Mouse (Mus musculus) left cerebral cortex, adult 11 months (tissue): Measurements from ENCODE around the gene Neurog1.

Source experiments
- DNase-seq: peaks from one replicate; pipeline ENCODE4 v3.0.0; 2022; ENCODE audit warnings: low spot score

Neurog1 gene

DNA sequence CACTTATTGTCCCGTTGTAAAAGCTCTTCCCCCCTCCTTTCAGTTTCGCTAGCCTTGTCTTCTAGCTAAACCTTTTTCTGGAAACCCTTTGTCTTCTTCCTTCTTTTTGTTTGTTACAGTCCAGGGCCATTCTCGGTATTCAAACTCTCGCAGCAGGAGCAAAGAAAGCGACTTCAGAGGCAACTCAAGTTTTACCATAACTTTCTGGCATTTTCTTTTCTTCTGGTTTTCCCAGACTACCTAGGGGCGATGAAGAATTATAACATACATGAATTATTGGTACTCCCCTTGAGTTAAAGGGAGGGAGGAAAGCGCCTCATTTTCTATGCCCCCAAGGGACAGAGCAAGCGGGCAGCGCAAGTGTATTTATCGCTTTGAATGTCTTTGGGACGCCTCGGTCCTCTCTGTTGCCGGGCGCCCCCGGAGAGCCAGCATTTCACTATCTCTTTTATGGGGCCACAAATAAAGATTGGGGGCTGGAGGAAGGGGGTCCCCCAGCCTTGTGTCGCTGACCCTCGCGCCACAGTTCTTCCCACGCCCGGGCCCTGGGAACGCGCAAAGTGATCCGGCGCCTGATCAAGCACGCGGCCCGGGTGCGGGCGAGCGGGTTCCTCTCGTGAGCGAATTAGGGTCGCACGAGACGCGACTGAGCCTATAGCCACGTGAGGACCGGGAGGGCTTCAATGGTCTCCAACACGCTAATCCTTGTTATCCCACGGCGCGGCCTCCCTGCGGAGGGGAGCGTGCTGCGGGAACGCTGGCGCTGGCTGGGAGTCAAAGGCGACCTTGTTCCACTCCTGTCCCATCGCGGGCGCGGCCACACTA, 6.4 kb upstream of the Neurog1 start:
- no peak for DNase-seq

DNA sequence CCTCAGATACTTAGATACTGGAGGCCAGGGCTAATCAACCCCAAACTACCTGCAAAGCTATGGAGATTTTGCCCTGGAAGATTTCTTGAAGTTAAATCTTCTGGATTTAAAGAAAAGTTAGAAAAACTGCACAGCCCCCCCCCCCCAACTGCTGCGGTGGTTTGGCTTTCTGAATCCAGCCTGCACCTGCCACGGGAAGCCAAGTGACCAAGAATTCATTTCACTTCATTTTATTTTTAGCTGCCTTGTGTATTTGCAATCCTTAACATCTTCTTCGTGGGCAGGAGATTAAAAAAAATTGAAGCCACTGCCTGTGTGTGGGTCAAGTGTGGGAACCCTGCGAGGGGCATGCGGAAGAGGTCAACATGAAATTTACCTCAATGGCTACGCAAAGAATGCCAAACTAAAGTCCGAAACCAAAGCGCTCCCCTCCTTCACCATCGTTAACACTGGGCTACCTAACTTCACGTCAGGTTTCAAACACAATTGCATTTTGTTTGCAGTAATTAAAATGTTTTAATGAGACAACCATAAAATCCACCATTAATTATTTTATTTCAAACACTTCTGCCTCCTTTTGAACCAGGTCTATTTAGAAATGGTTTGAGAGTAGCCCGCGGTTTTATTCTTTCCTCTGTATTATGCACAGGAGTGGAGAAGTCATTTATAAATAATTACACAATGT, 5.6 kb upstream of the Neurog1 start:
- DNase-seq: no peak

- DNase-seq: no peak
These were observed 4.8 kb upstream of the Neurog1 start for GRCm38 (mm10) chr13:56256716-56257299.

- DNase-seq: no peak
These were observed 1.4 kb upstream of the Neurog1 start for GRCm38 (mm10) chr13:56253379-56253778.

- no peak for DNase-seq
These were observed 820 bp upstream of the Neurog1 start for GRCm38 (mm10) chr13:56252783-56253182.

DNA sequence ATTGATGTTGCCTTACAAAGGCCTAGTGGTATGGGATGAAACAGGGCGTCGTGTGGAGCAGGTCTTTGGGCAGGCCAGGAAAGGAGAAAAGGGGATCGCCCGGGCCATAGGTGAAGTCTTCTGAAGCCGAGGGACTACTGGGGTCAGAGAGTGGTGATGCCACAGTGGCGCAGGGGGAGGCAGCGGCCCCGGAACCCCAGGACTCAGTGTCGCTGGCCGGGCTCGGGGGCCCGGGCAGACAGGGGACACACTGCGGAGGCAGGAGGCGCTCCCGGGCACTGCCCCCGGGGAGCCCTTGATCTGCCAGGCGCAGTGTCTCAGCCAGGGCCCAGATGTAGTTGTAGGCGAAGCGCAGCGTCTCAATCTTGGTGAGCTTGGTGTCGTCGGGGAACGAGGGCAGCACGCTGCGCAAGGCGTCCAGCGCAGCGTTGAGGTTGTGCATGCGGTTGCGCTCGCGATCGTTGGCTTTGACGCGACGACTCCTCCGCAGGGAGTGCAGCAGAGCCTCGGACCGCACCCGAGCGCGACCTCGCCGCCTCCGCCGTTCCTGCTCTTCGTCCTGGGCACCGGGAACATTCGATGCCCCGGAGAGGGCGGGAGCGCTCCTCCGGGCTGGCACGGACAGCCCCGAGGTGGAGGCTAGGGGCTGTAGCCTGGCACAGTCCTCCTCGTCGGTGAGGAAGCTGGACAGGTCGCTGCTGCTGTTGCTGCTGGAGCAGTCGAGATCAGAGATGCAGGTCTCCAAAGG, 613 bp downstream of the Neurog1 start:
- no peak for DNase-seq

- no peak for DNase-seq
These were observed 1.3 kb downstream of the Neurog1 start for GRCm38 (mm10) chr13:56250551-56251161.

- DNase-seq: no peak
These were observed 2.2 kb downstream of the Neurog1 start for GRCm38 (mm10) chr13:56249593-56250341.

DNA sequence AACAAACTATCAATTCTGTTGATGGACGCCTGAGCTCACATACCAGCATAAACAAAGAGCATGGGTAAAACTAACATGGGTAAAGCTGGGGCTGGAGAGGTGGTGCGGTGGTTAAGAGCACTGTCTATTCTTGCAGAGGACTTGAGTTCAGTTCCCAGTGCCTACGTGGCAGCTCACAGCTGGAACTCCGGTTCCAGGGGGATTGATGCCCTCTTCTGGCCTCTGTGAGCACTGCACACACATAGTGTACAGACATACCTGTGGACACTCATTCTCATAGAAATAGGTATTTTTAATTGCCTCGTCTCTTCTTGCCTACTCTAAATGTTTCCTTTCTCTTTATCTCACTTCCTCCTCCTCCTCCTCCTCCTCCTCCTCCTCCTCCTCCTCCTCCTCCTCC, 8.9 kb downstream of the Neurog1 start:
- DNase-seq: no peak

DNA sequence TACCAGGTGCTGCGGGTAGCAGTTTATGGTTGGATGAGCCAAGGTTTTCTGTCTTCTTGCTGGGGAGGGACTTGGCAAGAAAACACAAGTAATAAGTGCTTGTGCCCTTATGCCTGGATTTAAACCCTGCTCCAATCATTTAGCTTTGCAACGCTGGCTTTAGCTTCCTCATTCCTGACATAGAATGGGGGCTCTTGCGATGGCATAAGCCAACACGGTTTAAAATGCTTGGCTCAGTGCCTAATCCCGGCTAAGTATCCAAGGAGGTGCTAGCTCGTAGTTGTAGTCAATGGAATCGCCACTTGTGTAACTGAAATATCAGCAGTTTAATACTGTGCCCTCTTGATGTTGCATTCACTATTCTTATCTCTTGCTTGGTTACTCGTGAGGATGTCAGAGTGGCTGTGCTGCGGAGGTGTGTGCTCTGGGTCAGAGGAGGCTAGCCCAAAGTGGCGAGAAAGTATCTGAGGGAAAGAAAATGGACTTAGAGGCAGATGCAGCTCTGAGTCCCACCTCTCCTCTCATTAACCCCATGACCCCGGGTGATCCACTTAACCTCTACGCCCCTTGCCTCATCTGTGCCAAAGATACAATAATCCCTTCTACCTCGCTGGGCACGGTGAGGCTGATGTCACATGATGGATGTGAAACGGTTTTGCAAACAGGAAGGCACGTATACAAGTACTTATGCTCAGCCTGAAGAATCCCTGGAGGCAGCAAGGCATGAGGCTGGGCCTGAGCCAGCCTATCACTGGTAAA, 11.8 kb downstream of the Neurog1 start:
- no peak for DNase-seq

- no peak for DNase-seq
These were observed 14.1 kb downstream of the Neurog1 start for GRCm38 (mm10) chr13:56237905-56238304.

DNA sequence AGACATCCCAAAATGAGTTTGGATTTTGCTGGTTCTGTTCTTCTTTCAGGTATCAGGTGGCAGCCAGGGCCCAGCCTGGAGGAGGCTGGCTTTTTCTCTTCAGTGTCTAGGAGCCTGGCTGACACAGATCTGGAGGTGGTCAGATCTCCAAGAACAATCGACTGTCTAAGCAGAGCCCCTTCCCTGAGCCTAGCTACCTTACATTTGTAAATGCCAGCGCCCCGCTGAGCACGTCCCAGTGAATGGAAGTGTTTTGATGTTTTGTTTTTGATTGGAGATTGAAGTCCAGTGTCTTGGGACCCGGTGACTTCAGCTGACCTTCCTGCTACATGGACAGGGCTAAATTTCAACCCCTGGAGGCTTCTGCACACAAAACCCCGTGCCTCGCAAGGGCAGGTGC, 15.8 kb downstream of the Neurog1 start:
- no peak for DNase-seq

DNA sequence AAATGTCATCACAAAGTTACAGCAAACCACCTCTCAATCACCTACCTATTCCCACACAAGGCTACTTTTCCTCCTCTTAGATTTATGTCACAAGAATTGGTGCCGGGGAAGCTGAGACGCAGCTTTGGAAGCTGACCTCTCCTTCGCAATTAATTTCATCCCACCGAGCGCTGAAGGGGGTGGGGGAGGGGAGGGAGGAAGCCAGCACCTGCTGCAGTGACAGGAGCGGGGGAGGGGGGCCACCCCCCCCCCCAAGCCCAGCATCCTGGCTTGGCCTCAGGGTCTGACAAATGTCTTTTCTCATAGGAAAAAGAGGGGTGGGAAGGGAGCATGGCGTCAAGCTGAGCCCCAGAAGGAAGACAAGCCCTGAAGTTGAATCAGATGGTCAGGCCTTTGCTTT, 23.2 kb downstream of the Neurog1 start:
- no peak for DNase-seq

- peak; percentile 38 for DNase-seq
These were observed 25.6 kb downstream of the Neurog1 start for GRCm38 (mm10) chr13:56226175-56226954.

GRCm38 (mm10) chr13:56223625-56224024, 28.3 kb downstream of the Neurog1 start:
- DNase-seq: no peak

DNA sequence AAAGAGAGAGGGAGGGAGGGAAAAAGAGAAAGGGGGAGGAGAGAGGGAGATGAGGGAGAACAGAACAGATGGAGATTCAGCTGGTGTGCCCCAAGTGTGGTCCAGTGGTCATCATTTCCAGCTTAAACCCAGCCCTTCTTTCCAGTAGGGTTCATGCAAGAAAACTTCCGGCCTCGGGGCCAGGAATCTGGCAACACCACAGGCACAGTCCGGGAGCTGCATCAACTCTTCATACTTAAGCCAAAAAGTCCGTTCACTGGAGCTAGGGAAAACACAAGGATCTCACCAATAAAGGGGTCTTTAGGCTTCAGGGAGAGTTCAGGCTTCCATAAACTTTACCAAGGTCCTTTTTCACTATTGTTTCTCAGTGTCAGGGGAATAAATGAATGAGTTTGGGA, 29.1 kb downstream of the Neurog1 start:
- no peak for DNase-seq

GRCm38 (mm10) chr13:56221995-56222848, 29.7 kb downstream of the Neurog1 start:
- no peak for DNase-seq

DNA sequence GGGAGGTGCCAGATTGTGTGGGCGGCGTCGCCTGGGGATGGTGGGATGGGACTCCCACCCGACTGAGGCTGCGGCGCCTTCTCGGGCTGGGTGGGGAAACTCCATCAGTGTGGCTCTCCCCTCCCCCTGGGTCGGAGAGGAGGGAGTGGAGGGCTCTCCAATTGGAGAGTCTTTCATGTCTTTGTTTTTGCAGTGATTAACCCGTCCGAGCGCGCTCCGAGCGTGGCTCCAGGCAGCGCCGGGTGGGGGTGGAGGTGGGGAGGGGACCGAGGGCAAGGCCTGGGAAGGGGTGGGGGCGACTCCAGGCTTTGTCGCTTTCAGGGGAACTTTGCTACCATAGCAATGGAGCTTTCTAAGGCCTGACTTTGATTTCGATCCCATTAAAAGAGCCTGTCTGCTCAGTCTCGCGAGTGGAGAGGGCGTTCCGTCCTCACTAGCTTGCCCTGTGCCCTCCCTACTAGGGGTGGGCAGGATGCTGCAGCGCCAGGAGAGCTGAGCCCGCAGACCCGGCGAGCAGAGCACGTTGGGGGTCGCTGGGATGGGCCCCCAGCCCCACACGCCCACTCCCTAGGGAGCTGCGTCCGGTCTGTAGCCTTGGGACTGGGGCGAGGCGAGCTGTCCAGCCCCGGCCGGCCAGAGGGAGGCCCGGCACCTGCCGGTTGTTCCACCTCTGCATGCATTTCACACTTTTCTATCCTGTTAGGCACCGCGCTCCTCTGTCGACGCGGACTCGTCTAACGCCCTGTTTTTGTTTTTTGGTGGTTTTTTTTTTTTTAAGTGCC, 30.6 kb downstream of the Neurog1 start:
- DNase-seq: no peak
